Mouse (Mus musculus) lung, postnatal 0 days (tissue): ENCODE results near the gene Dnajb6.

Source experiments
- CTCF ChIP-seq: IDR thresholded peaks from 2 replicates; pipeline ENCODE4 v1.5.1; 2016; ENCODE audit warnings: antibody characterized with exemption, mild to moderate bottlenecking
- EP300 ChIP-seq: IDR thresholded peaks from 2 replicates; pipeline ENCODE4 v1.6.1; 2016; ENCODE audit warnings: antibody characterized with exemption, mild to moderate bottlenecking, control low read depth

- TF ChIP-seq EP300: no peak
- TF ChIP-seq CTCF: peak; percentile 53
Observed at GRCm38 (mm10) chr5:29824796-29825195, 89.3 kb downstream of the Dnajb6 start.
